Mouse (Mus musculus) thymus, postnatal 0 days (tissue): ENCODE measurements around the gene Siglecg. TPM values are rescaled to one million over a fixed set of nuclear protein-coding genes. Genes with fewer than 3 reads are reported as not detected.

Experiments used
- DNase-seq: peaks from one replicate; pipeline ENCODE4 v3.0.0-alpha.2; 2015; ENCODE audit warnings: low spot score
- microRNA-seq: library from miRNA; unstranded; fragments of <30 nt; microRNA quantifications from one replicate; pipeline ENCODE4, GENCODE M21; 2016; ENCODE audit warnings: borderline number of aligned reads
- polyA plus RNA-seq: library from polyadenylated mRNA; unstranded; fragments of >200 nt; fragmentation: Nextera tagmentation; extraction: Ambion mirVana; gene quantifications from 2 replicates; pipeline ENCODE4 v1.2.1, GENCODE M21; 2015

Gene Siglecg
- polyA plus RNA-seq, 1 experiment from 2014 or later: 0.48 TPM

DNA sequence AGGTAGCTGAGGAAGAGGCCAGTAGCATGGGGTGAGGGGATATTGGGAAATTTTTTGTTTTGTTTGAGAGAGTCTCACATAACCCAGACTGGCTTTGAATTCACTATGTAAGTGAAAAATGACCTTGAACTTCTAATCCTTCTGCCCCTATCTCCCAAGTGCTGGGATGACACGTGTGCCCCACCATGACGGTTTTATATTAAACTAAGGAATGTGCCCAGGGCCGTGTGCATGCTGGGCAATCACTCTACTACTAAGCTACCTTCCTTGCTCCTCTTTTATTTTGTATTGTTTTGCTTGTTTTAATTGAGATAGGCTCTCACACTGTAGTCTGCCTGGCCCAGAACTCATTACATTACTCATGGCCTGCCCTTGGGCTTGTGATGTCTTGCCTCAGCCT lies 33.1 kb downstream of the Siglecg start:
- DNase-seq: no peak

DNA sequence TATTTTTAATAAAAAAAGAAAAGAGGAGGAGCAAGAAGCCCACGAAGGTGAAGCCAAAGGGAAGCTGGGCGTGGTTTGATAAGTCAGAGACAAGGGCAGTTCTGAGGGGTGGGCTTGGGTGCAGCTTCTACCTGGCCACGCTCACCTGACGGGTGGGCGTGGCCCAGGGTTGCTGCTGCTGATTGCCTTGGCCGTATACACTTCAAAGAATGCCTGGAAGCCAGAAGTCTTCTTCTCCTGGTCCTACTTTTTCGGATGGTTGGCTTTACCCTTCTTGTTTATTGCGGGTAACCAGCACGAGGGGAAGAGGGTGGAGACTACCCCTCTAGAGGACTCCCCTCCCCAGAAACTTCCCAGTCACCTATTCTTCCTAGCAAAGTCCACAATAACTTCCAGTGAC lies 34.7 kb downstream of the Siglecg start:
- peak; percentile 4 for DNase-seq

GRCm38 (mm10) chr7:43443126-43443916 lies 35.3 kb downstream of the Siglecg start:
- DNase-seq: peak; percentile 70

DNA sequence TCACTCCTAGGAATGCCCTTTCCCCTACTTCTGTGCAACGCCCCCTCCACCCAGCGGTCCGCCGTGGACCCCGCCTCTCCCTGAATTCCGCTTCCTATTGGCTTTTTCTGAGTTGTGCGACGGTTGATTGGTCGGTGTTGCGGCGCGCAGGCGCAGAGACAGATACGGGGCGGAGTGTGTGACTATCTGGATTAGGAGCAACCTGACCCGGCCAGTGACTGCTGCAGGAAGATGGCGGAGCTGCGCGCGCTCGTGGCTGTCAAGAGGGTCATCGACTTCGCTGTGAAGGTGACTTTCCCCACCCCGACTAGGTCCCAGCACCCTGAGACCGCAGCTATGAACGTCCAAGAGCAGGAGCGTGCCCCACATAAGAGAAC lies 35.9 kb downstream of the Siglecg start, which contains the start of the genes Etfb and Gm45233:
Gene Etfb, plus strand, starts transcription at position 167 of the 377 bp plus-strand sequence.
Gene Gm45233, plus strand, starts transcription at position 212 of the 377 bp plus-strand sequence.
- DNase-seq: peak; percentile 90

GRCm38 (mm10) chr7:43447801-43448200 lies 39.8 kb downstream of the Siglecg start:
- no peak for DNase-seq

DNA sequence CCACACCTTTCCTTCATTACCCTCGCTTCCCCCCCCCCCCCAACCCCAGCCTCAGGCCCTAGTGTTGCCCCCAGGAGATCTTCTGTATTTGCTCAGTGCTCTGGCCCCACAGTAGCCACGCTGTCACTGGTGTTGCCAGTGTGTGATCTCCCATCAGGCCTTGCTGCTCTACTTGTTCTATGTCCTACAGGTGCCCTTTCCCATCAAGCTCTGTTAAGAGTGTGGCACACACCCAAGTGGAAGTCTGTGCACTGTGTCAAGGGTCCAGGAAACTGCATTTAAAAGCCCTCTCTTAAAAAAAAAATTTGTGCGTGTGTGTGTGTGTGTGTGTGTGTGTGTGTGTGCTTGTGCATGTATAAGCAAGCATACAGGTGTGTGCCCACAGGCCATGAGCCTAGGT lies 40.2 kb downstream of the Siglecg start:
- no peak for DNase-seq

DNA sequence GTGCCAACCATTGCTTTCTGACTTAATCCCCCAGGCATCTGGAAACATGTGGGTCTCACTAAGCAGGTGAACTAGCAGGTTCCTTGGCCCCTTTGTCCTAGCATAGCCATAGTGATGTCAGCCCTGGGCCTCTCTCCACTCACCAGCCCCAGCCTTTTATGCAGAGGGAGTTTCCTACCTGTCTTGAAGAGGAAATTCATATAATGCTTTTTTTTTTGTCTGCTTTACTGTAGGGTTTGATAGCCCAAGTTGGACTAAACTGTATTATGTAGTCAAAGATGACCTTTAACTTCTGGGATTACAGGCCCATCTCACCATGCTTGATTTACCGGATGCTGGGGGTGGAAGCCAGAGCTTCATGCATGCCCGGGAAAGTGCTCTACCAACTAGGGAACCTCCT lies 41.8 kb downstream of the Siglecg start:
- DNase-seq: no peak

- DNase-seq: no peak
These were observed 43.7 kb downstream of the Siglecg start for GRCm38 (mm10) chr7:43451726-43452125.

- DNase-seq: peak; percentile 40
These were observed 44.6 kb downstream of the Siglecg start for GRCm38 (mm10) chr7:43452609-43453008.

GRCm38 (mm10) chr7:43453599-43454355 lies 45.8 kb downstream of the Siglecg start:
- no peak for DNase-seq

- no peak for DNase-seq
These were observed 46.4 kb downstream of the Siglecg start for GRCm38 (mm10) chr7:43454371-43454770.

GRCm38 (mm10) chr7:43462851-43463250 lies 54.8 kb downstream of the Siglecg start, which contains the start of gene Vsig10l:
Vsig10l (plus strand) TSS chr7:43463151.
- no peak for DNase-seq

DNA sequence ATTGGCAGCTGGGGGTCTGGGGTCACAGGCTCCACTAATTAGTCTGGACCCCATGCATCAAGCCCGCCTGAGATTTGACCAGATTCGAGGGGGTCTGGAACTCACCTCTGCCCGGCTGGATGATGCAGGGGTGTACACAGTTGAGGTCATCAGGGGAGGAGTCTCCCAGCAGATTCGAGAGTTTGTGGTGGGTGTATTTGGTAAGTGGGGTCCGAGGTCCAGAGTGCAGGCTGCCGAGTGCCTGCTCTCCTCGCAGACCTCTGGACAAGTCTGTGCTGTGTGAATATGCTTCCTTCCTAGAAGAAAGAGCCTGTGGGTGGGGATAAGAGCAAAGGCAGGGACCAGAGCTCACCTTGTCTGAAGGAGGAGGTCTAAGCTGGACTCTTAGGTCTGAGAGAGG lies 56.0 kb downstream of the Siglecg start:
- DNase-seq: no peak

DNA sequence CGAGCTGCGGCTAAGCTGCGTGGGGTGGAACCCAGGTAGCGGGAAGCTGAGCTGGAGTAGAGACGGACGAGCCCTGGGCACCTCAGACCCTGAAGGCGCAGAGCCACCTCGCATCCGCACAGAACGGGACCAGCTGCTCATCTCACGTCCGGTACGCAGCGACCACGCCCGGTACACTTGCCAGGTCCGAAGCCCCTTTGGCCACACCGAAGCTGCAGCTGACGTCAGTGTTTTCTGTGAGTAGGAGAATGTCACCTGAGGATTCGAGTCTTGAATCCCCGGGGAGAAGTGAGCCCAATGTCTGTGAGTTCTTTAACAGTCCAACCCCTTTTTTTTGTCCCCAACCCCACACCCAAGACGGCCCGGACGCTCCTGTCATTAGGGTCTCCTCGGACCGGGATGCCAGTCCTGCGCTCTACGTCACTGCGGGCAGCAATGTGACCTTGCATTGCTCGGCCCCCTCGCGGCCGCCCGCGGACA lies 56.9 kb downstream of the Siglecg start:
- DNase-seq: no peak

- peak; percentile 86 for DNase-seq
These were observed 57.5 kb downstream of the Siglecg start for GRCm38 (mm10) chr7:43465344-43466098.

DNA sequence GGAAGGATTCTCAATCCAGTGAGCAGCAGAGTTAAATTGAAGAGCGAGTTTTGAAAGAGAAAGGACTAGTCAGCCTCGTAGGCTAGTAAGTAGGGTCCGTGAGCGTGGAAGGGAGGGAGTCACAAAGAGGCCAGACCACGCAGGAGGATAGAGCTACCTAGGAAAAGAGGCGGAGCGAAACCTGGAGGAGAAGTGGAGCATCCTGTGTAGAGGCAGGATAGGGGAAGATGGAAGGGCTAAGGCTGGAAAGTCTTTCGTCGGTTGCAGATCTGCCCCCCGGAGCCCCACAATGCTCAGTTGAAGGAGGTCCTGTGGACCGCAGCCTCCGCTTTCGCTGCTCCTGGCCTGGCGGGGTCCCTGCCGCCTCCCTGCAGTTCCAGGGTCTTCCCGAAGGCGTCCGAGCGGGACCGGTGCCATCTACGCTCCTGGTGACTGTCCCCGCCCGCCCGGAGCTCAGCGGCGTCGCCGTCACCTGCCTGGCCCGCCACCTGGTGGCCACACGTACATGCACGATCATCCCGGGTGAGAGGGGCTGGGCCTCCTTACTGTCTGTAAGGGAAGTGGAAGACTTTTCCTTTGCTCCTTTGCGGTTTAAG lies 58.2 kb downstream of the Siglecg start:
- DNase-seq: peak; percentile 80

Small RNA genes within 50 kb of the gene (microRNA-seq; reads per million reads assigned to microRNA genes)
- gene Mir7051: not detected

Other genes with a start within 250 kb of the Siglecg start
- gene Zfp715, start 94.9 kb upstream of the Siglecg start, polyA plus RNA-seq: 10.0 and 10.2 TPM in 2 replicates
- 0.69 and 0.74 TPM in 2 replicates for gene Siglecf, start 56.9 kb upstream of the Siglecg start, polyA plus RNA-seq
- not detected in 2 replicates for gene Lim2, start 19.5 kb downstream of the Siglecg start, polyA plus RNA-seq
- gene Nkg7, start 28.9 kb downstream of the Siglecg start, polyA plus RNA-seq: 94.0 and 101 TPM in 2 replicates
- not detected in 2 replicates for gene Cldnd2, start 32.6 kb downstream of the Siglecg start, polyA plus RNA-seq
- 232 and 257 TPM in 2 replicates for gene Etfb, start 35.9 kb downstream of the Siglecg start, polyA plus RNA-seq
- 0.17 TPM in 1 of 2 replicates, not detected in the other for gene Gm45233, start 35.9 kb downstream of the Siglecg start, polyA plus RNA-seq
- gene Vsig10l, start 54.9 kb downstream of the Siglecg start, polyA plus RNA-seq: 1.5 TPM in 2 replicates
- gene Iglon5, start 81.9 kb downstream of the Siglecg start, polyA plus RNA-seq: not detected in 2 replicates
- gene 4931406B18Rik, start 97.7 kb downstream of the Siglecg start, polyA plus RNA-seq: not detected in 2 replicates
- gene Cd33, start 136.2 kb downstream of the Siglecg start, polyA plus RNA-seq: 1.4 TPM in 2 replicates
- 1.3 and 1.4 TPM in 2 replicates for gene Zfp658, start 154.1 kb downstream of the Siglecg start, polyA plus RNA-seq
- 6.4 and 6.5 TPM in 2 replicates for gene Zfp719, start 171.4 kb downstream of the Siglecg start, polyA plus RNA-seq
- gene Zfp819, start 199.0 kb downstream of the Siglecg start, polyA plus RNA-seq: 0.12 TPM in 1 of 2 replicates, not detected in the other
- gene Ceacam18, start 226.5 kb downstream of the Siglecg start, polyA plus RNA-seq: 0.29 and 0.71 TPM in 2 replicates